Mouse (Mus musculus) urinary bladder, adult 18-20 months (tissue): ENCODE measurements around the gene Ppef1.
A peak's percentile ranks its signal among the peaks of the same experiment; 100 is the strongest.
"Not testable (repeated sequence)": the region's sequence is repeated elsewhere in the genome, so short reads cannot be mapped to it uniquely, and the experiment has no call there.

Source experiments
- DNase-seq, 2 experiments: peaks; one replicate each; pipeline ENCODE4 v3.0.0; 2022; ENCODE audit warnings: low spot score in 2 of 2, mixed read lengths in 2 of 2

Ppef1 gene

DNA sequence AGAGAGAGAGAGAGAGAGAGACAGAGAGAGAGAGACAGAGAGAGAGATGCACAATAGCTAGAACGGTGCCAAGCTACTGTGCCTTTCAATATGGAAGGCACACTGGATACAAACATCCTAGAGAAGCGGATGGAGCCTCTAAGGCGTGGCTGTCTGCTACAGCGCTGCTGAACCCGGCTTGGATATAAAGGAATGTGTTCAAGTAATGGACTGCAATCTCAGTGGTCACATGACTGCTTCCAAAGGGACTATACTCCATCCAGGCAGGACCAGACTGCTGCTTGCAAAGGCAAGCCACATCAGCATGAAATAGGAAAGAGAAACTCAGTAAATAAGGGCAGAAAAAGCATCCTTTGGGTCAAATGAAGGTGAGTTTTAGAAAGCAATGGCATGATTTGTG lies at the start of gene Ppef1:
TSS of gene Ppef1 (minus strand) at position 116 of the 400 bp plus-strand sequence.
- DNase-seq: no peak

- no peak for DNase-seq
Observed at GRCm38 (mm10) chrX:160782276-160782675, 46.7 kb upstream of the Ppef1 start.

DNA sequence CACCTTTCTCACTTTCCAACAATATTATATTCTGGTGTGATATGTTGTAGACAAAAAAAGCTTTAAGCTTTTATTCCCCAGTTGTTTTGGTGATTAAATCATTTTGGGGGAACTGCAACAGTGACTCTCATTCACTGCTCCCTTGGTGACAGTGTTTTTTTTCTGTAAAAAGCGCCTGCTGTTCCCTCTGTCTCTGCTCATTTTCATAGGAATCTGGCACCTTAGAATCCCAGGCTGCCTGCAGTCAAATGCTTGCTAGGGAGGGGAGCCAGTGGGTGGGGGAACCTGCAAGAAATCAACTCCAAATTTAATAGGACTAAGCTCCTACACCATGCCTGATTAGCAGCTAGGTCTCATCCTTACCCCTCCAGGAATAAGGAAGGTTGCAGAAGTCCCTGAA lies 37.5 kb upstream of the Ppef1 start:
- no peak for DNase-seq

- DNase-seq: not testable (repeated sequence)
Observed at GRCm38 (mm10) chrX:160769622-160770021, 34.1 kb upstream of the Ppef1 start.

DNA sequence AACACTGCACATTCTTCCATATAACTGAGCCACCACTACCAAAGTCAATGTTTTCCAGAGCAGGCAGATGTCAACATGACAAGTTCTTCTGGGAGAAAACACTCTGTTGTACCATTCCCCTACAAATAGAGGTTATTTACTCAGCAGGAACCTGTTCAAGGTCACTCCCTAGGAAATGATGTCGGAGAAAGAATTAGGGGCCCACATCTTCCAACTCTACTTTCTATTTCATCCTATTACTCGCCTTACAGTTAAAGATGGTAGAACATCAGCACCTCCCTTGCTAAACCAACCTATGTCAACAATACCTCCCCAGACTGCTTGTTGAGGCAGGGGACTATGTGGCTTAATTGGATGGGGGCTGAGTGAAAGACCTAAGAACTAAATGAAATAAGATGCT lies 32.1 kb upstream of the Ppef1 start, which contains the start of gene Rs1:
TSS of gene Rs1 (plus strand) at position 301 of the 400 bp plus-strand sequence.
- no peak for DNase-seq

GRCm38 (mm10) chrX:160766233-160766616 lies 30.7 kb upstream of the Ppef1 start:
- DNase-seq: no peak

DNA sequence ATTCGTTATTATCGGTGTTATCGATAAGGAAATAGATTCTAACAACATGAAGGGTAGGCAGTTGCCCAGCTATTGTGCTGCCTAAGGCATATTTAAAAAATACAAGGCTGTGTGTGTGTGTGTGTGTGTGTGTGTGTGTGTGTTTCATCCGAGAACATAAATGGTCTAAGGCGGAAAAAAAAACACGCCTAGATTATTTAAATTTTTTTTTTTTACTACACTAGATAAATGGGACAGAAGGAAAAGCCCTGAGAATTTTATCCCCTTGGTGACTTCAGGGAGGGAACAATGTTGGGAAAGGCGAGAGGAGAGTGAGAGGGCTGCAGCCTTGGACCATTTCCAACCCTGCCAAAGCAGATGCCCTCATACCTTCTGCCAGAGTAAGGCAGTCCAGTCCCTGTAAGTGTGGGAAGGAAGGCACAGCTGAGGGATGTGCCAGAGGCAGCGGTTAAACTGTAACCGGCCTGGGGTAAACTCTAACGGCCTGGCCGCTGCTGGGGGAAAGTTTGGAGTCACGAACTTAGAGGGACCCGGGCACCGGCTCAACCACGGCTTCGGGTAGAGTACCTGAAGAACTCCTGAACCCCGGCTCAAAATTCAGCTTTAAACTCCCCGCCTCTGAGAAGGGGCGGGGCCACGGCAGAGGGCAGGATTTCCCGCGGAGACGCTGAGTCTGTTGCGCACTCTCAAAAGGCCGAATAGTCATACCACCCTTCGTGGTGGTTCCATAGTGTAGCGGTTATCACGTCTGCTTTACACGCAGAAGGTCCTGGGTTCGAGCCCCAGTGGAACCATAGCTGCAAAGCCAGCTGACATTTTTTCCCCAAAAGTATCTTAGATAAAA lies 30.0 kb upstream of the Ppef1 start:
- DNase-seq: peak; percentile 88 to 94

GRCm38 (mm10) chrX:160750808-160751207 lies 15.2 kb upstream of the Ppef1 start:
- no peak for DNase-seq

- no peak for DNase-seq
Observed at GRCm38 (mm10) chrX:160748653-160749052, 13.1 kb upstream of the Ppef1 start.

GRCm38 (mm10) chrX:160745399-160745798 lies 9.8 kb upstream of the Ppef1 start:
- DNase-seq: no peak

DNA sequence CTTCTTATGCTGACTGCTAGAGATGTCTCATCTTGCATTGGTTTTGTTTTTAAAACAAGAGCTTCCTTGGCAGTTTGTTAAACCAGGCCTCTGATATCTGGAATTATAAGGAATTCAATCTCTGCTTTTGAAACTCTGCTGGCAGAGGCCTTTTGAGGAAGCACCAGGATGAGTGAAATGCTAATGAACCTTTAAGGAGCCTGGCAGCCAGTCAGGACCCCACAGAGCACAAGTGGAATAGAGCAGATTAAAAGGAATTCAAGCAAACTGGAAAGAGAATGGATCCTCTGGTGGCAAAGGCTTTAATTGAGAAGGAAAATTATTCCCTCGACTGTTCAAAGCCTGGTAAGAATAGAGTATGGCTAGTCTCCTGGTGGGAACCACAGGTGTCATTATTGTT lies 36.4 kb downstream of the Ppef1 start:
- DNase-seq: no peak

DNA sequence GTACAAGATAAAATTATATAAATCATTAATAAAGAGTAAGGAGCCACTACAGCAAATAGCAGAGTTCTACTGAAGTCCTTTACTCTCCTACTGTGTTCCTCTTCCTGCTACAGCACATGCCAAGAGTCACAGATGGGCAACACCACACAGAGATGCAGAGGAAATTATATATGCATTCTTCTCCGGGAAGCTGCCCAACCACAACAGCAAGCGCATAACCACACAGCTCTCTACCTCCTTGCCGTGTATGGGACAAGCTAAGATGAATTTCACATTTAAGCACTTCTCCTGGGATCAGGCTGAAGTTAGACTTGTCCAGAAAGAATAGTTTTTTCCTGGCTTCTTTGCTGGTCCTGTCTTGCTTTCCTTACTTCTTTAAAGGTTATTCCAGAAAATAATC lies 44.0 kb downstream of the Ppef1 start:
- DNase-seq: no peak

DNA sequence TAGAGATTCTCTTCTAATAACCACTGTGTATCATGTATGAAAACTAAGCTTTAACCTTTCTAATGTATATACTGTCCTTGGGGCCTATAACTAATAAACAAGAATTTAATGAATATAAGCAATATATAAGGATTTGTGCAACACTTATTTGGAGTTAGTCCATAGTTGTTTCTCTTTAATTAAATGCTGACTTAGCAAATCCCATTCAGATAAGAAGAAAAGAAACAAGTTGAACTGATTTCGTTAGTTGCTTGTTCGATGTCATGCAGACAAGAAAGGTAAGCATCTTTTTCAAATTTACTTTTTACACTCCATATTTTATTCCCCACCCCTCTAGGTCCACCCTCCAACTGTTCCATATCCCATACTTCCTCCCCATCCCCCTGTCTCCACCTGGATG lies 45.5 kb downstream of the Ppef1 start:
- DNase-seq: no peak

- DNase-seq: no peak
Observed at GRCm38 (mm10) chrX:160669992-160670391, 65.6 kb downstream of the Ppef1 start.

DNA sequence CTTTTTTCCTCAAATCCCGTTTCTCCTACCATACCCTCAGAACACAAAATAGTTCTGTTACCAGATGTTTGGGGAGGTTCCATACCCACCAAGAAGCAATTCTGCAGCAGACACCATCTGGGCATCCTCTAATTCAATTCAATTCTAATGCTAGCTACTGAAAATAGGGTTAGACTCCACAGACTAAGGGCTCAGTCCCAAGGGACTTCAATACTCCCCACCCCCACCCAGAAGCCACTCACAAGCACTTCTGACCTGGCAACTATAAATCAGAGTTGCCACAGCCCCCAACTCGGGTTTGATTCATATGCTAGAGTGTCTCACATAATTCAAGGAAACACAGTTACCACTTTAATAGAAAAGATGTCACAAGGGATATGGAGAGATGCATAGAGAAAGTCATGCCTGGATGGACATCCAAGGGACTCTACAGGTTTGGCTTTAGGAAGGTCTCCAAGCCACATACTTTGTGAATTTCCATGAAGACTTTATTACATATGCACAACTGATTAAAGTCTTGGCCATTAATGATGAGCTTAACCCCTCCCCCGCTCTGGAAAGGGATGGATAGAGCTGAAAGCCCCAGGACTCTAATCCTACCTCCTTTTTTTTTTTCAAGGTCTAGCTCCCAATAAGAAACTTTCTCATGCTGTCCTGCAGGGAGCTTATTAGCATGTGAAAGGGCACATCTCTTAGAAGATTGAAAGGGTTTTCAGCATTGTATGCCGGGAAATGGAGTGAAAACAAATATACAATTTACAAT lies 124.5 kb downstream of the Ppef1 start:
- no peak for DNase-seq

DNA sequence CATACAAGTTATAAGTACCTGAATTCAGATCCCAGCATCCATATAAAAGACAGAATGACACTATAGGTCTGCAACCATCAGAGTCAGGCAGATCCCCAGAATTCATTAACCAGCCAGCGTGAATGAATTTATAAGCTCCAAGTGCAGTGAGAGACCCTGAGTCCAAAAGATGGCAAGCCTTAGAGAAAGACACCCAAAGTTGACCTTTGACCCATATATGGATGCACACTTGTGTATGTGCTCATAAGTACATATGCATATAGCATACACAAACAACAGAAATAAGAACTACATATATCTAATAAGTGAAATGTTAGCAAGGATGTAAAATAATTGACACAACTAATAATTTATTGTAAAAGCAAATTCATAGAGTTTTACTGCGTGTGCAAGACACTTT lies 125.1 kb downstream of the Ppef1 start:
- DNase-seq: no peak

DNA sequence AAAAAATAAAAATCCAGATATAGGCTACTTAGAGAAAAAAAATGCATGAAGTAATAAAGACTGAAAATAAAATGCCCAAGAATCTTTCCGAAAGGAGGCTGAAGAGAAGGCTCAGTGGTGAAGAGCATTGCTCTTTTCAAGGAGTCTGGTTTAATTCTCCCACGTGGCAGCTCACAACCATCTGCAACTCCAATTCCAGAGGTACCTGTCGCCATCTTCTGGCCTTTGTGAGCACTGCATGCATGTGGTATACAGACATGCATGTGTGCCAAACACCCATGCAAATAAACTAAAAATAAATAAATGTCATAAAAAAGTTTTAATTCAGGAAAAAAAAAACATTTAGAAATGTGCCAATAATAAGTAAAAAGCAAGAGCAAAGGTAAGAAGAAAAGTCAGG lies 125.7 kb downstream of the Ppef1 start:
- DNase-seq: no peak

- no peak for DNase-seq
Observed at GRCm38 (mm10) chrX:160603981-160604541, 131.5 kb downstream of the Ppef1 start.

DNA sequence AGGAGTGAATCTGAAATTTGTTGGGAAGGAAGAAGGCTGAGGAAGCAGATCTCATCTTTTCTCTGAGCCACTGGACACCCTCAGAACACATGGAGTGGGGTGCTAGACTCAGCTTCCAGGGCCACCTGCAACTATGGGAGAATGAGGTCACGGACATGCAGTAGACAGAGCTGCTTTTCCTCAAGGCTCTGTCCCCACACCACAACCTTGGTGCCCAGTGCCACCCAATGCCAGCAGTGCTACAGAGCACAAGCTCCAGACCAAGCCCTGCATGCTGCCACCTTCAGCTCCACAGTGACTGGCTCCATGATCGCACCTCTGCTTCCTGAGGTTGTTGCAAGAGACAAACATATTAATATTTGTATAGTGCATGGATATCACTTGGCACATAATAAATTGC lies 132.2 kb downstream of the Ppef1 start:
- DNase-seq: no peak

GRCm38 (mm10) chrX:160602770-160603169 lies 132.8 kb downstream of the Ppef1 start:
- DNase-seq: no peak

DNA sequence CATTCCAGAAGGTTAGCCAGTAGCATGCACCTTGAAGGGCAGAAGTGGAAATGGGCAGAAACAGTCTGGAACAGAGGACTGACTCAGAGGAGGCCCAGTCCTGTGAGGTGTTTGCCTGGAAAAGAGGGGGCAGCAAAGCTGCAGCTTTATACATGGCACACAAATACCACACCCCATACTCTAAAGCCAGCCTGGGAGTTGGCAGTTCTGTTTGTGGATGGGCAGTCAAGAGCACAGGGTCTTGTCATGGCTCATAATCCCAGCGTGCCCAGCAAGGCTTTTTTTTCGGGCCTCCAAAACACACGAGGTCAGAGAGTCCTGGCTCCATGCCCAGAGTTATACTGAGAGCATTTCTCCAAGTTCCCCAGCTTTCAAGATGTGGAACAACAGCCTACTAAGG lies 134.5 kb downstream of the Ppef1 start:
- DNase-seq: no peak

GRCm38 (mm10) chrX:160598562-160599458 lies 136.8 kb downstream of the Ppef1 start:
- no peak for DNase-seq
